Mouse (Mus musculus): Measurements from ENCODE around the gene Ddah1. TPM values are rescaled to one million over a fixed set of nuclear protein-coding genes. Genes with fewer than 3 reads are reported as not detected.
A peak's percentile ranks its signal among the peaks of the same experiment; 100 is the strongest.
"Not testable (repeated sequence)": the region's sequence is repeated elsewhere in the genome, so short reads cannot be mapped to it uniquely, and the experiment has no call there.

Gene Ddah1
- polyA plus RNA-seq, 1 experiment from 2014 or later, result 34.7 TPM

DNA sequence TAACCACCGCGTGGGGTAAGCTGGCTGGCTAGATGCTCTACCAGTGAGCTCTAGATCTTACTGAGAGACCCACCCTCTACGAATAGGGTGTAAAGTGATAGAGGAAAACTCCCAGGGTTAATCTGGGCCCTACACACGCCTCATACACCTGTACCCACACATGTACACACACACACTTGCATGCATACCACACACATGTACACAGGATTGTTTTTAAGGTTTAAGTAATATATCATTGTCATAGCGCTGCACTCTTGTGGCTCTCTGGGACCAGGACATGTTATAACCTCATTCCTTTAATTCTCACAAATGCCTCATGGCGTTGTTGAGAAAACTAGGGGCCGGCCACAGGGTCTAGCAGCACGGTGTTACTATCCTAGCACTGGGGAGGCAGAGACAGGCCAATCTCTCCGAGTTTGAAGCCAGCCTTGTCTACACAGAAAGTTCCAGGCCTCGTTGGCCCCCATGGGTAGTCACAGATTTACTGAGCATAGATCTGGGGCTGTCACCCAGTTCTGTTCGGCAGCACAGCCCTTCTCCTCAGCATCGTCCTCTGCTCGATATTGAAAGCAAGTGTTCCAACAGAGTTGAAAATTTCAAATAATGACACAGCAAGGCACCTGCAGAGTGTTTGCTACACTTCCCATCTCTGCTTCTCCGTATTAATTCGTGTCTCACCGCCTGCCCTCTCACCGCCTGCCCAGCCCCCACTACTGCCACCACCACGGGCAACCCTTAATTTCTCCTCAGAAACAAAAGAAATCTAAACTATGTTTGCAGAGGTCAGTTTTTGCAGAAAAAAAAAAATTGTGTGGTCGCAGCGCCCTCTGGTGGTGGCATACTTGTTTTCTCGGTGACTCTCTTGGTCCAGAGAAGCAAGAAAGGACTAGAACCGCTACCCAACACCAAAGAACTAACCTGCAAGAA, 146.6 kb downstream of the Ddah1 start:
- ATAC-seq (ENCODE audit: low FRiP score), result peak; percentile 39; the same call in 1 of the 2 replicates
- H3K4me1 ChIP-seq (replicated peaks; ENCODE audit: control insufficient read depth, insufficient read depth, low read length), result no peaks in the 10 kb centered on the region
- WGBS, result 50% methylated on average over 22 of the region's 22 CpGs
- H3K36me3 ChIP-seq (ENCODE audit: control insufficient read depth, insufficient read depth, low read length), result no peaks in the 10 kb centered on the region
- DNase-seq (ENCODE audit: low spot score), result peak; percentile 90
- H3K4me3 ChIP-seq (ENCODE audit: low read depth, low read length), result no peak overlapping the region
- H3K4me2 ChIP-seq (replicated peaks; ENCODE audit: low read depth, low read length), result no peak overlapping the region
- H3K9me3 ChIP-seq (ENCODE audit: control insufficient read depth, low read length), result no peaks in the 10 kb centered on the region
- H3K27ac ChIP-seq (ENCODE audit: low read depth, low read length), result no peak overlapping the region
- no peak overlapping the region for H3K9ac ChIP-seq (ENCODE audit: low read depth, low read length)
- H3K27me3 ChIP-seq (ENCODE audit: control insufficient read depth, insufficient read depth, low read length), result no peaks in the 10 kb centered on the region

- DNase-seq (ENCODE audit: low spot score) (no peak), ATAC-seq (ENCODE audit: low FRiP score) (no peak)
- H3K4me3 ChIP-seq (ENCODE audit: low read depth, low read length), result no peak overlapping the region
- H3K9ac ChIP-seq (ENCODE audit: low read depth, low read length), result no peak overlapping the region
- no peaks in the 10 kb centered on the region for H3K9me3 ChIP-seq (ENCODE audit: control insufficient read depth, low read length)
- whole genome bisulfite sequencing, result 90% methylated on average over 9 of the region's 9 CpGs
- H3K4me1 ChIP-seq (replicated peaks; ENCODE audit: control insufficient read depth, insufficient read depth, low read length), result no peaks in the 10 kb centered on the region
- H3K36me3 ChIP-seq (ENCODE audit: control insufficient read depth, insufficient read depth, low read length), result no peaks in the 10 kb centered on the region
- H3K4me2 ChIP-seq (replicated peaks; ENCODE audit: low read depth, low read length), result no peak overlapping the region
- no peak overlapping the region for H3K27ac ChIP-seq (ENCODE audit: low read depth, low read length)
- no peaks in the 10 kb centered on the region for H3K27me3 ChIP-seq (ENCODE audit: control insufficient read depth, insufficient read depth, low read length)
Measured at GRCm38 (mm10) chr3:145906582-145906981, 148.1 kb downstream of the Ddah1 start.

GRCm38 (mm10) chr3:145912512-145912911, 154.0 kb downstream of the Ddah1 start:
- DNase-seq (ENCODE audit: low spot score) (no peak), ATAC-seq (ENCODE audit: low FRiP score) (no peak)
- Histone ChIP-seq H3K9me3 (ENCODE audit: control insufficient read depth, low read length) (no peaks in the 10 kb centered on the region), H3K4me1 (replicated peaks; ENCODE audit: control insufficient read depth, insufficient read depth, low read length) (no peaks in the 10 kb centered on the region), H3K4me3 (ENCODE audit: low read depth, low read length) (no peak overlapping the region), H3K36me3 (ENCODE audit: control insufficient read depth, insufficient read depth, low read length) (no peaks in the 10 kb centered on the region), H3K4me2 (replicated peaks; ENCODE audit: low read depth, low read length) (no peak overlapping the region), H3K9ac (ENCODE audit: low read depth, low read length) (no peak overlapping the region), H3K27me3 (ENCODE audit: control insufficient read depth, insufficient read depth, low read length) (no peaks in the 10 kb centered on the region), H3K27ac (ENCODE audit: low read depth, low read length) (no peak overlapping the region)
- WGBS, result 90% methylated on average over 7 of the region's 7 CpGs

DNA sequence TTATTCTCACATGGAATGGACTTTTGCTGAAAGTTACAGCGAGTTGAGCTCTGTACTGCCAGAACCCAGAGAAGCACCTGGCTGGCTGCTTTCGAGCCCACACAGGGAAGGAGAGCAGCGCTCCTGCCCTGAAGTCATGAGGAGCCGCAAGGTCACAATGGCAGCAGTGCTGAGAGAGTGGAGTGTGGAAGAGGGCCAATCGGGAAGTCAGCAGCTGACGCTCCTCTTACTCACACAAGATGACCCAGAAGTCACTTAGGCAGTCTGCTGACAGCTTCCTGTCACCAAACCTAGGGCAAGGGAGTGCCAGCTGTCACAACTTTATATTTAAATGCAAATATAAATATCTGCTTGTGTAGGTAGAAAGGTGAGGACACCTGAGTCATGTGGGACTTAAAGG, 154.8 kb downstream of the Ddah1 start:
- H3K27me3 ChIP-seq (ENCODE audit: control insufficient read depth, insufficient read depth, low read length), result no peaks in the 10 kb centered on the region
- H3K4me2 ChIP-seq (replicated peaks; ENCODE audit: low read depth, low read length), result no peak overlapping the region
- WGBS, result 79% methylated on average over 6 of the region's 6 CpGs
- ATAC-seq (ENCODE audit: low FRiP score) (no peak), DNase-seq (ENCODE audit: low spot score) (no peak)
- no peak overlapping the region for H3K4me3 ChIP-seq (ENCODE audit: low read depth, low read length)
- H3K9ac ChIP-seq (ENCODE audit: low read depth, low read length), result no peak overlapping the region
- no peaks in the 10 kb centered on the region for H3K36me3 ChIP-seq (ENCODE audit: control insufficient read depth, insufficient read depth, low read length)
- no peaks in the 10 kb centered on the region for H3K4me1 ChIP-seq (replicated peaks; ENCODE audit: control insufficient read depth, insufficient read depth, low read length)
- H3K9me3 ChIP-seq (ENCODE audit: control insufficient read depth, low read length), result no peaks in the 10 kb centered on the region
- H3K27ac ChIP-seq (ENCODE audit: low read depth, low read length), result no peak overlapping the region

GRCm38 (mm10) chr3:145913942-145914341, 155.5 kb downstream of the Ddah1 start:
- DNase-seq (ENCODE audit: low spot score), result not testable (repeated sequence)

DNA sequence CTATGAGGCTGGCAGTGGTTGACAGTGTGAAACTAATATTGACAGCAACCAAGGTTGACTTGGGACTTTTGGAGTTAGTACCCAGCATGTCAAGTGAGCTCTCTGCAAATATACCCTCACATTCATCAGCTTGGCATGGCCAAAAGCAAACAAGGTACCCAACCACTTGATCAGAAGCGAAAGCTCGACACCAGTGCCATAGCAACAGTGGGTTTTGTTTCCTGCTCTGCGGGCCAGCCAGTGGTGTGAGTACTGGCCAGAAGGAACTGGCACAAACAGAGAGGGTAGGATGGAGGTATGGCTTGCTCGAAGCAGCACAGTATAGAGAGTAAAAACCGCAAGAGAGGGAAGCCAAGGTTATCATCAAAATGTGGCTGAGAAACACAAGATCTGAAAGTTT, 157.9 kb downstream of the Ddah1 start:
- no peak overlapping the region for H3K9ac ChIP-seq (ENCODE audit: low read depth, low read length)
- DNase-seq (ENCODE audit: low spot score), result no peak
- H3K4me3 ChIP-seq (ENCODE audit: low read depth, low read length), result no peak overlapping the region
- no peak for ATAC-seq (ENCODE audit: low FRiP score)
- H3K4me2 ChIP-seq (replicated peaks; ENCODE audit: low read depth, low read length), result no peak overlapping the region
- no peaks in the 10 kb centered on the region for H3K9me3 ChIP-seq (ENCODE audit: control insufficient read depth, low read length)
- 85% methylated on average over 5 of the region's 5 CpGs for WGBS
- no peak overlapping the region for H3K27ac ChIP-seq (ENCODE audit: low read depth, low read length)
- no peaks in the 10 kb centered on the region for H3K36me3 ChIP-seq (ENCODE audit: control insufficient read depth, insufficient read depth, low read length)
- no peaks in the 10 kb centered on the region for H3K27me3 ChIP-seq (ENCODE audit: control insufficient read depth, insufficient read depth, low read length)
- no peaks in the 10 kb centered on the region for H3K4me1 ChIP-seq (replicated peaks; ENCODE audit: control insufficient read depth, insufficient read depth, low read length)

More at GRCm38 (mm10) chr3:145913942-145914341, 155.5 kb downstream of the Ddah1 start:
- H3K4me1 ChIP-seq (replicated peaks; ENCODE audit: control insufficient read depth, insufficient read depth, low read length); H3K36me3 ChIP-seq (ENCODE audit: control insufficient read depth, insufficient read depth, low read length); H3K4me2 ChIP-seq (replicated peaks; ENCODE audit: low read depth, low read length); ATAC-seq (ENCODE audit: low FRiP score); H3K9ac ChIP-seq (ENCODE audit: low read depth, low read length); H3K9me3 ChIP-seq (ENCODE audit: control insufficient read depth, low read length); H3K27me3 ChIP-seq (ENCODE audit: control insufficient read depth, insufficient read depth, low read length); H3K4me3 ChIP-seq (ENCODE audit: low read depth, low read length); H3K27ac ChIP-seq (ENCODE audit: low read depth, low read length): not testable (repeated sequence)
- WGBS, result 72% methylated on average over 7 of the region's 7 CpGs

DNA sequence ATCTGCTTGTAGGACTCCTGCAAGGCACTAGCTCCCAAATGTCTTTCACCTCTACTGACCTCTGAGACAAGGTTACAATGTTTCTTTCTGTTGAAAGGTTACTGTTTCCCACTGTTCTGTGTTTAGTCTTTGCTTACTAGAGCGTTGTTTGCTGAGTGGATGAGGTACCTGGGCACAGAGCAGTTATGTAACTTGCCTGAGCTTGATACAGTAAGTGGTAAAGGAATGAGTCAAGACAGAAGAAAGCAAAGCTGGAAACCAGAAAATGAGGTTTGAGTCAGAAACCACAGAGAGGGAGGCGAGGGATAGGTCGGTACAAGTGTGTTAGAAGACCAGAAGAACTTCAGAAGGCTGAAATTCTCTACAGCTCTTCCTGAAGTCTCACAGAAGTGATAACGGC, 158.4 kb downstream of the Ddah1 start:
- Histone ChIP-seq H3K4me2 (replicated peaks; ENCODE audit: low read depth, low read length) (no peak overlapping the region), H3K27ac (ENCODE audit: low read depth, low read length) (no peak overlapping the region), H3K9me3 (ENCODE audit: control insufficient read depth, low read length) (no peaks in the 10 kb centered on the region), H3K4me3 (ENCODE audit: low read depth, low read length) (no peak overlapping the region), H3K36me3 (ENCODE audit: control insufficient read depth, insufficient read depth, low read length) (no peaks in the 10 kb centered on the region), H3K9ac (ENCODE audit: low read depth, low read length) (no peak overlapping the region), H3K27me3 (ENCODE audit: control insufficient read depth, insufficient read depth, low read length) (no peaks in the 10 kb centered on the region), H3K4me1 (replicated peaks; ENCODE audit: control insufficient read depth, insufficient read depth, low read length) (no peaks in the 10 kb centered on the region)
- ATAC-seq (ENCODE audit: low FRiP score), result no peak
- DNase-seq (ENCODE audit: low spot score), result no peak
- WGBS, result 83% methylated on average over 4 of the region's 4 CpGs

GRCm38 (mm10) chr3:145922019-145922854, 163.8 kb downstream of the Ddah1 start, which contains the start of gene Bcl10:
Gene Bcl10 (plus strand): TSS chr3:145922804.
- H3K36me3 ChIP-seq (ENCODE audit: control insufficient read depth, insufficient read depth, low read length), result no peaks in the 10 kb centered on the region
- DNase-seq (ENCODE audit: low spot score) (no peak), ATAC-seq (ENCODE audit: low FRiP score) (no peak)
- H3K4me3 ChIP-seq (ENCODE audit: low read depth, low read length), result peak within 1 kb of the TSS; percentile 73
- WGBS, result 32% methylated on average over 11 of the region's 11 CpGs
- no peaks in the 10 kb centered on the region for H3K27me3 ChIP-seq (ENCODE audit: control insufficient read depth, insufficient read depth, low read length)
- H3K4me1 ChIP-seq (replicated peaks; ENCODE audit: control insufficient read depth, insufficient read depth, low read length), result 0 out of 2 replicates have a peak, but pooled peaks cover 2% of the 10 kb centered on the region
- no peaks in the 10 kb centered on the region for H3K9me3 ChIP-seq (ENCODE audit: control insufficient read depth, low read length)
- 0 out of 2 replicates have a peak within 1 kb of the TSS, but pooled peaks have one; percentile 46 for H3K9ac ChIP-seq (ENCODE audit: low read depth, low read length)
- 0 out of 2 replicates have a peak within 1 kb of the TSS, but pooled peaks have one; percentile 27 for H3K27ac ChIP-seq (ENCODE audit: low read depth, low read length)
- peak within 1 kb of the TSS; percentile 47 for H3K4me2 ChIP-seq (replicated peaks; ENCODE audit: low read depth, low read length)

Measured in hindbrain, embryonic 11.5 days (tissue).